Mouse (Mus musculus): Measurements from ENCODE around the gene Lst1.
A peak's percentile ranks its signal among the peaks of the same experiment; 100 is the strongest.
"Not testable (repeated sequence)": the region's sequence is repeated elsewhere in the genome, so short reads cannot be mapped to it uniquely, and the experiment has no call there.

Gene Lst1

DNA sequence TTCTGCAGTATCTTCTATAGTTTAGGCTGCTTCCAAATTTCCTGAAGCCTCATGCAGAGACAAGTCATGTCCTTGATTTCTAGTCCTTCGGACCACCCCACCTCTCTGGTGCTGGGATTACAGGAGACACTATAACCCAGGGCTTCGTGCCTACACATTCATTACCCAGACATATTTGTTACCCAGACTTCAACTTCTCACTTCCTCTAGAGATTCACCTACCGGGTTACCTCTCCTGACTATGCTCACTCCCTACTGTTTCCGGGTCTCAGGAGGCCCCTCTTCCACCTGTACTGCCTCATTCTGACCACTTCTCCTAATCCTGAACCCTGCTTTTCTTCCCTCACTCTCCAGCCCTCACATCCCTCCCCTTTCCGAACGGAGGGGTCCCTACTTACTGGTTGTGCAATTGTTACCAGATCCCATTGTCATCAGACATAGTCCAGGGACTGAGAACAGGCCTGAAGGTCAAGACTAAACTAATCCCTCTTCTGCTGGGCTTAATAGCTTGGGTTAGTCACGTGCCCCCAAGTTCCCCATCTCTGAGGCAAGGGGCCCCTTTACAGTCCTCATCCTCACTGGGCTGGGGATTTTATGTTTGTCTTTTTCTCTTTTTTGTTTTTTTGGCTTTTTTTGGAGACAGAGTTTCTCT, at the start of gene Lst1:
Gene Lst1, minus strand, starts transcription at position 481 of the 652 bp plus-strand sequence.
- DNase-seq: no peak

DNA sequence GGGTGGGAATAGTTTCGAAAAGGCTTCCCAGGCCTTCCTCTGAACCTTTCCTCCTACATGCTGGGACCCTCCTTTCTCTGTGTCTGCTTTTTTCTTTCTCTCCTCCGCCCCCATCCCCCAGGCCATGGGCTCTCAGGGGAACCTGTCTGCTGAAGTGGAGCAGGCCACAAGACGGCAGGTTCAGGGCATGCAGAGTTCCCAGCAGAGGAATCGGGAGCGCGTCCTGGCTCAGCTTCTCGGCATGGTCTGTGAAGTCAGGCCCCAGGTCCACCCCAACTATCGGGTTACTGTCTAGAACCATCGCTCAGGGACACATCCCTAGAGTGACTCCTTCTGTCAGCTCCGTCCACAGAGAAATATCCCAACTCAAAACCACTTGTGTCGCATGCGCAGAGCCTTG, 49.3 kb upstream of the Lst1 start:
- DNase-seq: no peak

DNA sequence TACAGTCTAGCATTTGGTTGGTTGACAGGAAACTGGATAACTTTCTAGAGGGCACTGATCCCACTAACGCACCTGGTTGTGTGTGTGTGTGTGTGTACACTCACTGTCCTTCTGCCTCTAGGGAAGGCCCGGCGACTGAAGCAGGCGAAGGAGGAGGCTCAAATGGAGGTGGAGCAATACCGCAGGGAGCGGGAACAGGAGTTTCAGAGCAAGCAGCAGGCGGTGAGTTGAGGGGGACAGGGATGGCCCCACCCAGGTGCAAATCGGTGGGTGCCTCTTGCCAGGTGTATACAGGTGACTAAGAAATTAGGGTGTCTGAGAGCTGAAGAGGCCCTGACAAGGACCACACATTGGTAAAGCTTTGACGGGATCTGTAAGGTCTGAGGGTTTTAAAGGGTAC, 48.8 kb upstream of the Lst1 start:
- no peak for DNase-seq

DNA sequence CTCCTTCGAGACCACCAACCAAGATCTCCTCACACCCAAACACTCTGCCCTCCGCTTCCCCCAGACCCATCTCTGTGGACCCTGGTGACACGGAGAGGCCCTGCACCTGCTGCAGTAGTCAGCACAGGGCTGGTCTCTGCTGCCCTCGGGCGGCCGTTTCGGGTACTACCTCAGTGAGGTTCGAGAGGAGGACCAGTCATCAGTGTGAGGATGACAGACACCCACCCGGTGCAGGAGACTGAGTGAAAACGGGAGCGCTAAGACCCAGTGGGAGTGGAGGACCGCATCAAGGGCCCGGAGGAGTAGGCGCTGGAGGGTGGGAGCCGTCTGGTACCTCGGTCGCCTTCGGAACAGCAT, 48.1 kb upstream of the Lst1 start:
- peak; percentile 90 for DNase-seq

DNA sequence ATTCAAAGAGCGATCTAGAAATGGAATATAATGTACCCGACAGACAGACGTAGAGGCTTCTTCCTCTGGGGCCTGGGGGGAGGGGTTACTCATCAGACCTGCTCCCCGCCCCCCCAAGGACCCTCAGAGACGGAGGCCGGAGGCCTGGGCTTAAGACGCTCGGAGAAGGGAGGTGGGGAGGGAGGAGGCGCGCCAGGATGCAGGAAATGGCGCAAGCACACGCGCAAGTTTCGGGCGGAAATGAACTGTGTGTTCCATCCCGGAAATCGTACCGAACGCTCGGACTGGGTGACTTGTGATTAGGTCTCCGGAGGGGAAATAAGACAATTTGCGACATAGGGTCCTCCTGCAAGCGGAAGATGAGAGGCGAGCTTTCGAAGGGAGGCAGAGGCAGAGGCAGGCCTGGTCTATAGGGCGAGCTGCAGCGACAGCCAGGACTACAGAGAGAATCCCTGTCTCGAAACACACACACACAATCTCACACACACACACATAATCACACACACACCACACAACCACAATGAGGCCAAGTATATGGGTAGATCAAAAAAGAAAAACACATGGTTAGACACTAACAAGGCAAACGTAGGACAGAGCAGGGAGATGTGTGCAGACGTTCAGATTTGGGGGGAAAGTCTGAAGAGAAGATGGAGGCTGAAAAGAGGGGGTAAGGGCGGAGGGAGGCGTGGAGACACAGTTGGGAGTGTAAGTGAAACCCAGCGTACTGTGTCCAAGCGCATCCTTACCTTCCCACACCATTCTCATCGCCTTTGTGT, 47.6 kb upstream of the Lst1 start, which contains the start of gene Nfkbil1:
Gene Nfkbil1, minus strand, starts transcription at position 179 of the 776 bp plus-strand sequence.
- DNase-seq: peak; percentile 92

DNA sequence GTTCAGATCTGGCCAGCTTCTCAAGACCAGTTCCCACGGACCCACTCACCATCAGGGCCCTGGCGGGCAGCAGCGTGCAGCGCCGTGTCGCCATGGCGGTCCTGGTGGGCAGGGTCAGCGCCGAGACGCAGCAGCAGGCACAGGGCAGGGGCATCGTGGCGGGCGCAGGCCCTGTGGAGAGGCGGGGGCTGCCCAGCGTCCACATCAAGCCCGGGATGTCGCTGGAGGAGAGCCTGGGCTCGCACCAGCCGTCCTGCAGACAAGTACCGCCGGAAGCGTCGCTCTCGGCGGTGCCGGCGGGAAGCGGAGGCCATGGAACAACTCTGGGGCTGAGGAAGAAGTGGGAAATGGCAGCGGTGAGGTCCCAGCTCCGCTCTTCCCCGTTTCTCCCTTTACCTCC, 46.7 kb upstream of the Lst1 start:
- peak; percentile 36 for DNase-seq

DNA sequence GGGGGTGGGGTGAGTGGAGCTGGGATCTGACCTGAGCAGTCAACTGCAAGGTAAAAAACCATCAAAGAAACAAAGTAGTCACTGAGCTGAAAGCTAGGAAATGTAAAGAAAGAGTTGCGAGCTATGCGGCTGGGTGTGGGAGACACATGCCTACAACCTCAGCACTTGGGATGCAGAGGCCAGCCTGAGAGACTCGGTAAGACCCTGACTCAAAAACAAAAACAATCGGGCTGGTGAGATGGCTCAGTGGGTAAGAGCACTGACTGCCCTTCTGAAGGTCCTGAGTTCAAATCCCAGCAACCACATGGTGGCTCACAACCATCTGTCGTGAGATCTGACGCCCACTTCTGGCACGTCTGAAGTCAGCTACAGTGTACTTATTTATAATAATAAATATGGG, 45.9 kb upstream of the Lst1 start:
- not testable (repeated sequence) for DNase-seq

DNA sequence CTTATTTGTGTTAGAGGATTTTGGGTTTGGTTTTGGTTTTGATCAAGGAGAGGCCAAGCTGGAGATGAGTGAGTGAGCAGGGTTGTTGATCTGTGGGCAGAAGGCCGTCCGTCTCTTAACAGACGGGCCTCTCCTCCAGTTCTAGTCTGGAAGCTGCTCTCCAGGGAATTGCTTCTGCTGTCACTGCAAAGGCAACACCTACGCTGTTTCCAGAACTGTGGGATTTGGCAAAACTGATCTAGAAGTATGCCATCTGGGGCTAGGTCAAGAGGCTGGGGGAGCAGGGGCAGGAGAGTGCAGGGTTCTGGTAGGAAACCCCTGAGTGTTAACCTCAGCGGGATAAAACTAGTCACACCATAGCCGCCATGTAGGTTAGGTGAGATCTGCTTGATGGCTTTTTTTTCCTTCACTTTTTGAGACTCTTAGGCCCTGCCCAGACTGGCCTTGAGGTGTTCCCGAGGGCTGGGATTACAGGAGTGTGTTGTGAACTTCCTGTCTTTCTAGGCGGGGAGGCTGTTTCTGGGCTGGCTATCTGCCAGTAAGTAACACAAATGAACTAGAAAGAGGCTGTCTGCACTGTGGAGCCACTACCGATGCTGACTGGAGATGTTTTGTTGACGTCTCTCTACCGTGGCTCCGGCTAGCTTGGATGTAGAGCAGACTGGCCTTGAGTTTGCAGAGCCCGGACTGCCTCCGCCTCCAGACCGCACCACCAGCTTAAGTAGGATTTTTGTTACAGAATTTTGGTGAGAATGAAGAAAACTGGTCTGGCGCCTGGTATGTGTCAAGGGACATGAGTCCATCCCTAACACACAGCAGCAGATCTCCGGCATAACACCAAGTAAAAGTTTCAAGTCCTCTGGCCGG, 45.1 kb upstream of the Lst1 start, which contains the start of gene Atp6v1g2:
Gene Atp6v1g2, plus strand, starts transcription at position 547 of the 867 bp plus-strand sequence.
- no peak for DNase-seq

DNA sequence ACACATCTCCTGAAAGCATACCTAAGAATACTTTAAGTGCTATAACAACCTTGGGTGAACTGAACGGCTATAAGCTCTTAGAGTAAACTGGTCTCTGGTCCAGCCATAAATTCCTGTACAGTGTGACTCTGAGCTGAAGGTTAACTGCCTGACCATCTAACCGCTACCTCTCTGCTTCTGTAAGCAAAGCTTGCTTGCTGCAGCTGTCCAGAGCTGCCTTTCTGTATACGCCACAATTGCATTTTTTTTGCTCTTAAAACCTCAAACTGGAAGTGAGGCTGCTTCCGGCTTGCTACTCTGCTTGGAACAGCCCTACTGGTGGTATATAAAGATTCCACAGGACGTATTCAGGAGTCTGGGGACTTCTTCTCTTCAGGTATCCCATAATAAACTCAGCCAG, 44.4 kb upstream of the Lst1 start:
- no peak for DNase-seq

DNA sequence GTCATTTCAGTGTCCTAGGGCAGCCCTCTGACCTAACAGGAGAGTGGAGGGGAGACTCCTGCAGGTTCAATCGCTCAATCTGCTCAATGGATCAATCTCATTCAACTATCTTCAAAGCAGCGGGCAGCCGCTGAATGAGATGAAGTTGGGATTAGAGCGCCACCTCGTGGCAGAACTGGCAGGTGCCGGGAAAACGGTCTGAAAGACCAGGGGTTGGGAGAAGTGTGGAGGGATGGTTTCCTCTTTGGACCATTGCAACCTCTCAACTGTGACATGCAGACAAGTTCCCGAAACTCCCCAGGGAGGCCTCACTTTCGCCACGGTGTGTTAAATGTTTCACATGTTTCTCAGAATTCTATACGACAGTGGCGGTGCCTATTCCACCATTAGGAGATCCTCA, 43.8 kb upstream of the Lst1 start:
- DNase-seq: peak; percentile 69

DNA sequence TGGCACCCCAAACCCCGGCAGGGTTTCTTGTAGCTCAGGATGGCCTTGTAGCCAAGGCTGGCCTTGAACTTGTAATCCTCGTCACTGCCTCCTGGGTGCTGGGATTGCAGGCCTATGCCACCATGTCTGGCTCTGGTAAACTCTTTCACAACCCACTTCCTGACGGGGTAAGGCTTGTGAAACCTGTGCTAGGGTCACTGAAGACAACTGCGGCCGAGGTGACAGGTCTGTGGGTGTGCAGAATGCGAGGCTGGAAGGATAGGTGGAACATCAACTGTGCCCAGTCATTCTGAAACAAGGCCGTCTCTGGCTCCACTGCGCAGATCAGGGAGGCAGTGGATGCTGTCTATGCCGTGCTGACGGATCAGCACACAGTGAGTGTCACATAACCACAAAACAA, 42.8 kb upstream of the Lst1 start:
- no peak for DNase-seq

DNA sequence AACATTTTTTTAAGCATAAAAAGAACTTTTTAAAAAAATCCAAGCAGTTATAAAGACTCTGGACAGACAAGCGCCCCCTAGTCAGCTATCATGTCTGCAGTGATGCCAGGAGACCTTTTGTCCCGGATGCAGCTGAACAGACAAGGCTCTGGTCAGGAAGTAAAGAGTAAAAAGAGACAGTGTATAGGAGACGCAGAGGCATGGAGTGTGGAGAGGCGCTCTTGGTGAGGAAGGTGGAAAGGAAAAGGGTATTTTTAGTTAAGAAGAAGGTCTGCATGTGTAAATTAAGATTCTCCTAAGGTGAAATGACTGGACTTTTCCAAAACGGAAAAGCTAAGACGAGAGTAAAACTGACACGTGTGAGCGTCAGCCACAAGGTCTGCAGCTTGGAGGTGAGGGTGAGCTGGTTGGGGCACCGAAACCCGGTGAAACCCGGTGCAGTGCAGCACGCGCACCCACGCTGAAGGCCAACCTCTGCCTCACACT, 38.4 kb upstream of the Lst1 start:
- DNase-seq: no peak

DNA sequence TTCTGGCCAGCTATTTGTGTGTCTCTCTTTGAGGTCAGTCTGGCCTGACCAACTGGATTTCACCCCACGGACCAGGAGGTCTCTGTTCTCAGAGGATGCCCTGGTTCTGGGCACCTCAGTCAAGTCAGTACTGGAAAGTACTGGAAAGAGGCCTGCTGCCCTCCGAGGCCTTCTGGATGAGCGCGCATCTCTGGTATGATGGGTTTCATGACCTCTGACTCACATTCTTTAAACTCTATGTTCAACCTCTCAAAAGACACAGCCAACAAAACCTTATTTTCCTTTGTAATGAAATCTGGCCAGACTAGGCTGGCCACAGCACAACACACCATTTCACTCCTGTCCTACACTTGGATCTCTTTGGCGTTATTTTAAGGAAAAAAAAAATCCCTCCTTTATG, 37.2 kb upstream of the Lst1 start:
- no peak for DNase-seq

DNA sequence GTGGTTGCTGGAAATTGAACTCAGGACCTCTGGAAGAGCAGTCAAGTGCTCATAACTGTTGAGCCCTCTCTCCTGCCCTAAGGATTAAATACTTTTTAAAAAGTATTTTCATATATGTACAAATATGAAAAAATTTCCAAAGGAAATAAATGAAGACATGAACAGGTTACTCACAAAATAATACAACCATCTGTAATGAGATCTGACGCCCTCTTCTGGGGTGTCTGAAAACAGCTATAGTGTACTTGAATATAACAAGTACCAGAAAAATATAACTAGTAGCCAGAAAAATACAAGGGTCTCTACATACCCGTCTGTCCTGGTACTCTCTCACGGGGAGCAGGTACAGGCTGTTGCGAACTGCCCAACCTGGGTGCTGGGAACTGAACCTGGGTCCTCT, 36.4 kb upstream of the Lst1 start:
- no peak for DNase-seq

DNA sequence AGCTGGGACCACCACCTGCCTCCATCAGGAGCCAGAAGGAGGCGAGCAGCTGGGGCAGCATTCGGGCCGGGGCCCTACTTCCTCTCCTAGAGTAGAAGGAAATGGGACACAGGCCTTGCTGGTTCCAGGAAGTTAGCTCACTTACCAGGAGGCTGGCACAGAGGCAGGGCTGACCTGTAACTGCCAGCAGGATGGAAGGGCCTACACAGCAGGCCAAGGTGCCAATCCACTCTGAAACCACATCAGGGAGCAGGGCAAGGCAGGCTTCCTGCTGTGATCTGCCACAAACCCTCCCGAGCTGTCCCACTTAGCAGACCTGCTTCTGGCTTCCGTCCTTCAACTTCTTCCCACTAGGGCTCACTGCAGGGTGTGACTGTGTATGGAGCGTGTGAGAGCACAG, 34.1 kb upstream of the Lst1 start:
- DNase-seq: no peak

DNA sequence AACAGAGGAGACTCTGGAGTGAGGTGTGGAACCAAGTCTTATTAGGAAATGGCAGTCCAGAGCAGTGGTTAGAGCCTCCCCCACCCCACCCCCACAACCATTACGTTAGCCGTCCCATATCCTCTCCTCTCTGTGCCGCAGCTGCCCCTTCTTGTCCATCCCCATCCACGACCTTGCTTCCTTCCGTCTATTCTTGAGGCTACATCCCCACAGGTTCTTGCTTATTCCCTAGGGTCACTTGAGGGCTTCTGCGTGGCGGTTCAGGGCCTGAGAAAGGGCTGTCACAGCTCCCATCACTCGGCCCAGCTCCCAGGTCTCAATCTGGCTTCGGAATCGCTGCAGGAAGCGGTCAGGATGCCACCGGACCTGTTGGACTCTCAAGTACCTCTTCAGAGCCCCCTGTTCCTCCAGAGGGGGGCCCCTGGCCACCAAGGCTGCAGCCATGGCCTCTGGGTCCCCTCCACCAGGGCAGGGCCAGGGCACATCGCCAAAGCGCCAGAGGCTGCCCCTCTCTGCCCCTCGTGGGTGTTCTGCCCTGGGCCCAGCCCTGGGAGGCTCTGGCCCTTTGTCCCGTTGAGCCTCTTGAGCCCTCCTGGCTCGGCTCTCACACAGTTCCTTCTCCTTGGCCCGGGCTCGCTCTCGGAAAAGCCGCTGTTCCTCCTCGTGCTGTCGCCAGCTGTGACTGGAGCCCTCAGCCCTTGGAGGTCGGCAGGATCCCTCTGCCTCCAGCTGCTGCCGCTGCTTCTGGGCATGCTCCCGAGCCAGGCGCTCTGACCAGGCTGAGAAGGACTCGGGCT, 32.1 kb upstream of the Lst1 start, which contains the start of gene Gm16181:
Gene Gm16181, plus strand, starts transcription at position 679 of the 797 bp plus-strand sequence.
- no peak for DNase-seq

DNA sequence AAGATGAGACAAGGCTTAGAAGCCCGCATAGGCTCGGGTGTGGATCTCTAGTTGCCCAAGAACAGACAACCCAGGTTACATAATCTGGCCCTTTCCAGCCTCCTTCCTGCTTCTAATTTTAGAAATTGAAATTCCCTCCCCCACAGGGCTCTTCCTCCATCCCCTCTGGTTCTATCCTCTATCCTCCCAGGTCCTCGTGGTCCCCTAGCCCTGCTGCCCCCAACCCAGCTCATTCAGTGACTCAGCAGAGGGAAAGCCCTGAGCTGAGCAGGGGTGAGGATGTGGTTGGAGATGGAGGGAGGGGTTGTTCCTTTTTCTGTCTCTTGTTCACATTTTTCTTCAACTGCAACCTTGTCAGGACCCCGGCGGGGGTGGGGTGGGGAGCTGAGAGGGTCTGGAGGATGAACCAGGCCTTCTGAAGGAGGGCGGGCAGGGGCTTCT, 31.4 kb upstream of the Lst1 start:
- no peak for DNase-seq

DNA sequence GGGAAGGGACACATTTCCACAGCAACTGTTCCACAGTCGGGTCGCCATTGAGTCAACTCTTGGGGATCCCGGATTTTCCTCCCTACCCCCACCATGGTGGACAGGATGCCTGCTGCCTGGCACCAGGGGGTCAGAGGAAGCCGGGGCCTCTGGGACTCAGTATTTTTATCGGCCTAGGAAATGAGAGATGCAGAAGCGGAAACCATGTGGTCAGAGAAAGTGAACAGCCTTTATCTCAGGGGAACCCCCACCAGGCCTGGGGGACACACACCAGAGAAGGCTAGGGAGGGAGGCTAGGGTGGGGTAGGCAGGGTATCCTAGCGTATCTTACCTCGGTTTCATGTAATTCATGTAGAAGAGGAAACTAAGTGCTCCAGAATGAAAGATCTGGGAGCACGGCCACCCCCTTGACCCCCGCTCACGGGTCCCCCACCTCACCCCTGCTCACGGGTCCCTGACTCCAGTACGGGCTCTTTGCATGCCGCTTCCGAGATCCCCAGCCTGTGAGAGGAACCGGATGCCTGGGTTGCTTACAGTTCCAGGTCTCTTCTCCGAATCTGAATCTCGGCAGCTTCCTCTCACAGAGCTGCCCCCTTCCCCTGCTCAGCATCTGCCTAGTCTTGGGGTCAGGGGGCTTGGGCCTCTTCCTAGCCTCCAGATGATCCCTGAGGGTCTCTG, 30.4 kb upstream of the Lst1 start:
- DNase-seq: peak; percentile 43

DNA sequence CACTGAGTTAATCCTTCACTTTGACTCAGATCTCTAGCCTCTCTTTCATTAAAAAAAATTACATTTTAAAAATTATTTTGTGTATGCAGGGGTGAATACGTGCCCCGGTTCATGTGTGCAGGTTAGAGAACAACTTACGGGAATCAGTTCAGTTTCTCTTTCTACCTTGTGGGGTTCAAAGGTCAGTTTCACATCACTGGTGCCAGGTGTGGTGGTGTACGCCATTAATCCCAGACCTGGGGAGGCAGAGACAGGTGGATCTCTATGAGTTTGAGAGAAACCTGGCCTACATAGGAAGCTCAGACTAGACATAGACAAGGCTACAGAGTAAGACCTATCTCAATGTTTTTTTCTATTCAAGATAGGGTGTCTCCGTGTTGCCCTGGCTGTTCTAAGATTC, 24.8 kb upstream of the Lst1 start:
- no peak for DNase-seq

DNA sequence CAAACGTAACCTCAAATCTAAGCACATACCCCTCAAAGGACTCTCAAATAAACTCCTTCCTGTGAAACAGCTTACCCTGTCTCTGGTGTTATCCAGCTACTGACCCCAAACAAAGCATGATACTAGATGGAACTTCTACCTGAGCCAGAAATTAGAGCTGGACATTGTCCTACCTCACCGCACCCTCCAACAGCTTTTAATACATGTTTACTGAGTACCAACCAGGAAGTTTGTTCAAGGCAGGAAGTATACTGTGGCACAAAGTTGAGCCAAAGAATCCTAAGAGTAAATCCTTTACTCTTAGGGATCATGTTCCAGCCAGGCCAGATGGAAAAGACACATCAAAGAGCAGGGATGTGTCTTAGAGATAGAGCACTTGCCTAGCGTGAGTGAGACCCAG, 22.4 kb upstream of the Lst1 start:
- DNase-seq: no peak

DNA sequence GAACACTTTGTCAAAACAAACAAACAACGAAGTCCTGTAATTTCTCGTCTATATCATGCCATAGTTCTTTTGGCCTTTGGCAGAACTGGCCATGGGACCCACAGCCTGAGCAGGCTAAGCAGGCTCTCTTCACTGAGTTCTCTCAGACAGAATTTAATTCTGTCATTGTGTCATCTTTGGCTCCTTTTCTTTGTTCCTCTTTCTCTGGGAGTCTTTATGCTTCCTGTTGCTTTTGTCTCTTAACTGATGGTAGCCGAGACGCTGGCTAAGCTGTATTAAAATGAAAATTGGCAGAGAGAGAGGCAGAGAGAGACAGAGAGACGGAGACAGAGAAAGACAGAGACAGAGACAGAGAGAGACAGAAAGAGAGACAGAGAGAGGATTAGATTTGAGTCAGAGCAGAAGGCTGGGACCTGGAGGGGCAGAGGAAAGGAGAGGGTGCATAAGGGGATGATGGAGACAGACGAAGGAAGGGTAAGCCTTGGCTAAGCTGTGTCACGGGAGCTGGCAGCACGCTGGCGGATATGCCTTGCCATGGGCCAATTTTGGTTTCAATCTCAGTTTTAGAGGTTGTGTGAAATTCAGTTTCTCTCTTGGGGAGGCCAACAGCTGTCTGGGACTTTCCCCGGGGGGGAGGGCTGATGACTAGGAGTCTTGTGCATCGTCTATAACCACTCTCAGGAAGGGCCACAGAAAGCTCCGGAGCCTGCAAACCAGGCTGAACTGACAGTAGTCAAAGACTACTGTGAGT, 21.7 kb upstream of the Lst1 start:
- DNase-seq: no peak

Measured in kidney, adult 11 months (tissue).